Mouse (Mus musculus) olfactory bulb, adult 2 months (tissue): ENCODE data around the gene Scd2.
A peak's percentile ranks its signal among the peaks of the same experiment; 100 is the strongest.

Experiments used
- CTCF ChIP-seq: fragments of 200-500 bp; IDR thresholded peaks from 2 replicates; pipeline ENCODE4 v1.5.1; 2012; ENCODE audit warnings: low read depth, mild to moderate bottlenecking, low read length, moderate library complexity; ENCODE audit not compliant: insufficient read depth
- POLR2A ChIP-seq: fragments of 200-500 bp; IDR thresholded peaks from 2 replicates; pipeline ENCODE4 v1.6.1; 2012; ENCODE audit warnings: mild to moderate bottlenecking, low read depth, low read length, moderate library complexity; ENCODE audit not compliant: insufficient read depth

GRCm38 (mm10) chr19:44284025-44284695, 9.3 kb upstream of the Scd2 start:
- peak; percentile 46; the same call in 1 of the 2 replicates for TF ChIP-seq POLR2A
- no peak for TF ChIP-seq CTCF
